Mouse (Mus musculus) common myeloid progenitor, adult 5-6 weeks (primary cell): ENCODE measurements around the gene Majin. TPM values are rescaled to one million over a fixed set of nuclear protein-coding genes. Genes with fewer than 3 reads are reported as not detected.

ENCODE experiments used
- ATAC-seq: replicated peaks from 2 replicates; pipeline ENCODE4 v1.8.0; 2016; ENCODE audit warnings: low read depth, mild to moderate bottlenecking, moderate TSS enrichment, inconsistent platforms; ENCODE audit not compliant: poor library complexity, severe bottlenecking
- total RNA-seq: library from RNA; stranded (forward); fragments of 200-1000, 187-1606 nt; gene quantifications from 2 replicates; pipeline ENCODE4 v1.2.3, GENCODE M21; 2017

Gene Majin
- total RNA-seq, result not detected in 2 replicates

- no peak for ATAC-seq
These were observed at the start of gene Majin for GRCm38 (mm10) chr19:6184131-6184530. Gene Majin, plus strand, starts transcription at chr19:6184388.

GRCm38 (mm10) chr19:6136397-6136796 is 47.8 kb upstream of the Majin start:
- no peak for ATAC-seq

GRCm38 (mm10) chr19:6139701-6140100 is 44.5 kb upstream of the Majin start:
- no peak for ATAC-seq

GRCm38 (mm10) chr19:6140374-6140677 is 43.9 kb upstream of the Majin start:
- ATAC-seq, result peak; percentile 32; the same call in 1 of the 2 replicates

- ATAC-seq, result peak; percentile 81
These were observed 43.4 kb upstream of the Majin start, which contains the start of gene Batf2 for GRCm38 (mm10) chr19:6140678-6141393. Gene Batf2, plus strand, starts transcription at chr19:6140983.

GRCm38 (mm10) chr19:6141394-6141749 is 42.8 kb upstream of the Majin start, which contains the start of gene Arl2:
Gene Arl2, minus strand, starts transcription at chr19:6141548.
- ATAC-seq, result peak; percentile 85

GRCm38 (mm10) chr19:6144842-6145241 is 39.3 kb upstream of the Majin start:
- no peak for ATAC-seq

GRCm38 (mm10) chr19:6155174-6155573 is 29.0 kb upstream of the Majin start:
- ATAC-seq, result no peak

- no peak for ATAC-seq
These were observed 27.8 kb upstream of the Majin start for GRCm38 (mm10) chr19:6156372-6156771.

GRCm38 (mm10) chr19:6157220-6157619 is 27.0 kb upstream of the Majin start:
- peak; percentile 79 for ATAC-seq

- peak; percentile 39; the same call in 1 of the 2 replicates for ATAC-seq
These were observed 20.2 kb upstream of the Majin start for GRCm38 (mm10) chr19:6163872-6164547.

- no peak for ATAC-seq
These were observed 17.4 kb upstream of the Majin start for GRCm38 (mm10) chr19:6166750-6167149.

- ATAC-seq, result no peak
These were observed 13.0 kb upstream of the Majin start for GRCm38 (mm10) chr19:6171215-6171614.

GRCm38 (mm10) chr19:6174771-6175170 is 9.4 kb upstream of the Majin start:
- no peak for ATAC-seq

- ATAC-seq, result no peak
These were observed 5.4 kb upstream of the Majin start for GRCm38 (mm10) chr19:6178775-6179174.

GRCm38 (mm10) chr19:6181629-6182028 is 2.6 kb upstream of the Majin start:
- ATAC-seq, result 0 out of 2 replicates have a peak, but pooled peaks have one; percentile 45

- peak; percentile 29; the same call in 1 of the 2 replicates for ATAC-seq
These were observed 1.7 kb upstream of the Majin start for GRCm38 (mm10) chr19:6182534-6182933.

GRCm38 (mm10) chr19:6204265-6204664 is 20.1 kb downstream of the Majin start:
- ATAC-seq, result no peak

GRCm38 (mm10) chr19:6206716-6207115 is 22.5 kb downstream of the Majin start:
- ATAC-seq, result no peak

GRCm38 (mm10) chr19:6216046-6216705 is 32.0 kb downstream of the Majin start:
- ATAC-seq, result no peak

GRCm38 (mm10) chr19:6218606-6219005 is 34.4 kb downstream of the Majin start:
- ATAC-seq, result no peak
